Mouse (Mus musculus): ENCODE data around the gene Hist1h4i. TPM values are rescaled to one million over a fixed set of nuclear protein-coding genes. Genes with fewer than 3 reads are reported as not detected.

Hist1h4i gene
- polyA plus RNA-seq, 1 experiment = 20.0 TPM

- DNase-seq (ENCODE audit: low read depth) = peak; percentile 89
- TF ChIP-seq CTCF (IDR thresholded peaks at IDR 0.05; ENCODE audit: borderline replicate concordance, extremely low read depth, insufficient read depth, insufficient read length) (0 out of 2 replicates have a peak, but pooled peaks have one; percentile 12), POLR2A (IDR thresholded peaks at IDR 0.05; ENCODE audit: borderline replicate concordance, extremely low read depth, insufficient read depth, insufficient read length, poor library complexity, severe bottlenecking) (no peak)
Observed at GRCm38 (mm10) chr13:22043503-22044431, 2.6 kb upstream of the Hist1h4i start.

DNA sequence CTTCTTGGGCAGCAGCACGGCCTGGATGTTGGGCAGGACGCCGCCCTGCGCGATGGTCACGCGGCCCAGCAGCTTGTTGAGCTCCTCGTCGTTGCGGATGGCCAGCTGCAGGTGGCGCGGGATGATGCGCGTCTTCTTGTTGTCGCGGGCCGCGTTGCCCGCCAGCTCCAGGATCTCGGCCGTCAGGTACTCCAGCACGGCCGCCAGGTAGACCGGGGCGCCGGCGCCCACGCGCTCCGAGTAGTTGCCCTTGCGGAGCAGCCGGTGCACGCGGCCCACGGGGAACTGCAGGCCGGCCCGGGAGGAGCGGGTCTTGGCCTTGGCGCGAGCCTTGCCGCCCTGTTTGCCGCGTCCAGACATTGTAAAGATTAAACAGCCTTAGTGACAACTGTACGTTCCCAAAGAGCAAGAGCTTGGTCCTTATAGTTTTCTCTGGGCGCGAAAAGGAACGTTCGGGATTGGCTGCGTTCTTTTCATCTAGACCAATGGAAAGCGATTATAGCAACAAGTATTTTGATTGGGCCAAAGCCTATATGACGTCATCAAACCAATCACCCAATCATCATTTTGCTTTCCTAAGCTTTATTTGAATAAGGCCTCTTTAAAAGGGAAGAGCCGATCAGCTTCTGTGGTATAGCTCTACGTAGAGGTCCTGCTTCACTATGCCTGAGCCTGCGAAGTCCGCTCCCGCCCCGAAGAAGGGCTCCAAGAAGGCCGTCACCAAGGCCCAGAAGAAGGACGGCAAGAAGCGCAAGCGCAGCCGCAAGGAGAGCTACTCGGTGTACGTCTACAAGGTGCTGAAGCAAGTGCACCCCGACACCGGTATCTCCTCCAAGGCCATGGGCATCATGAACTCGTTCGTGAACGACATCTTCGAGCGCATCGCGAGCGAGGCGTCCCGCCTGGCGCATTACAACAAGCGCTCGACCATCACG lies 1.7 kb upstream of the Hist1h4i start, which contains the start of the genes Hist1h2ag and Hist1h2bj:
Gene Hist1h2ag (minus strand): TSS at position 377 of the 935 bp plus-strand sequence.
Gene Hist1h2bj (plus strand): TSS at position 647 of the 935 bp plus-strand sequence.
- DNase-seq (ENCODE audit: low read depth) = peak; percentile 100
- peak; percentile 43; the same call in 1 of the 2 replicates for TF ChIP-seq POLR2A (IDR thresholded peaks at IDR 0.05; ENCODE audit: borderline replicate concordance, extremely low read depth, insufficient read depth, insufficient read length, poor library complexity, severe bottlenecking)

- DNase-seq (ENCODE audit: low read depth) = peak; percentile 67
Observed at GRCm38 (mm10) chr13:22041651-22042567, 747 bp upstream of the Hist1h4i start.

GRCm38 (mm10) chr13:22040464-22041141 lies 559 bp downstream of the Hist1h4i start:
- DNase-seq (ENCODE audit: low read depth) = peak; percentile 58
- TF ChIP-seq POLR2A (IDR thresholded peaks at IDR 0.05; ENCODE audit: borderline replicate concordance, extremely low read depth, insufficient read depth, insufficient read length, poor library complexity, severe bottlenecking) = no peak
- no peak for TF ChIP-seq CTCF (IDR thresholded peaks at IDR 0.05; ENCODE audit: borderline replicate concordance, extremely low read depth, insufficient read depth, insufficient read length)

More at GRCm38 (mm10) chr13:22041651-22042567, 747 bp upstream of the Hist1h4i start:
- TF ChIP-seq POLR2A (IDR thresholded peaks at IDR 0.05; ENCODE audit: borderline replicate concordance, extremely low read depth, insufficient read depth, insufficient read length, poor library complexity, severe bottlenecking) (no peak), CTCF (IDR thresholded peaks at IDR 0.05; ENCODE audit: borderline replicate concordance, extremely low read depth, insufficient read depth, insufficient read length) (no peak)

- DNase-seq (ENCODE audit: low read depth) = no peak
- TF ChIP-seq POLR2A (IDR thresholded peaks at IDR 0.05; ENCODE audit: borderline replicate concordance, extremely low read depth, insufficient read depth, insufficient read length, poor library complexity, severe bottlenecking) (no peak), CTCF (IDR thresholded peaks at IDR 0.05; ENCODE audit: borderline replicate concordance, extremely low read depth, insufficient read depth, insufficient read length) (no peak)
Observed at GRCm38 (mm10) chr13:22039951-22040463, 1.2 kb downstream of the Hist1h4i start.

DNA sequence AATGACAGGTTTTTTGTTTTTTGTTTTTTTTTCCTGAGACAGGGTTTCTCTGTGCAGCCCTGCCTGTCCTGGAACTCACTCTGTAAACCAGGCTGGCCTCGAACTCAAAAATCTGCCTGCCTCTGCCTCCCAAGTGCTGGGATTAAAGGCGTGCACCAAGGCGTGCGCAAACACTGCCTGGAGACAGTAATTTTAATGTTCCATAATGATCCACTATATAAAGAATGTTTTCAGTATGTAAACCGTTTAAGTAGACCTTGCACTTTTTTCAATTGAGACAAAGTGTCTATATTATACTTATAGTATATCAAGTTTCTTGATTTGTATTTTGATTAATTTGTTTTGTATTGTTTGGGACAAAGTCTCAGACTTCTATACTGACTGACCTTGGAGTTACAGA lies 1.8 kb downstream of the Hist1h4i start:
- TF ChIP-seq CTCF (IDR thresholded peaks at IDR 0.05; ENCODE audit: borderline replicate concordance, extremely low read depth, insufficient read depth, insufficient read length) = no peak
- no peak for TF ChIP-seq POLR2A (IDR thresholded peaks at IDR 0.05; ENCODE audit: borderline replicate concordance, extremely low read depth, insufficient read depth, insufficient read length, poor library complexity, severe bottlenecking)
- no peak for DNase-seq (ENCODE audit: low read depth)

- DNase-seq (ENCODE audit: low read depth) = no peak
- TF ChIP-seq CTCF (IDR thresholded peaks at IDR 0.05; ENCODE audit: borderline replicate concordance, extremely low read depth, insufficient read depth, insufficient read length) = no peak
- TF ChIP-seq POLR2A (IDR thresholded peaks at IDR 0.05; ENCODE audit: borderline replicate concordance, extremely low read depth, insufficient read depth, insufficient read length, poor library complexity, severe bottlenecking) = no peak
Observed at GRCm38 (mm10) chr13:22037415-22037814, 3.7 kb downstream of the Hist1h4i start.

- DNase-seq (ENCODE audit: low read depth) = no peak
Observed at GRCm38 (mm10) chr13:22036986-22037385, 4.2 kb downstream of the Hist1h4i start.

DNA sequence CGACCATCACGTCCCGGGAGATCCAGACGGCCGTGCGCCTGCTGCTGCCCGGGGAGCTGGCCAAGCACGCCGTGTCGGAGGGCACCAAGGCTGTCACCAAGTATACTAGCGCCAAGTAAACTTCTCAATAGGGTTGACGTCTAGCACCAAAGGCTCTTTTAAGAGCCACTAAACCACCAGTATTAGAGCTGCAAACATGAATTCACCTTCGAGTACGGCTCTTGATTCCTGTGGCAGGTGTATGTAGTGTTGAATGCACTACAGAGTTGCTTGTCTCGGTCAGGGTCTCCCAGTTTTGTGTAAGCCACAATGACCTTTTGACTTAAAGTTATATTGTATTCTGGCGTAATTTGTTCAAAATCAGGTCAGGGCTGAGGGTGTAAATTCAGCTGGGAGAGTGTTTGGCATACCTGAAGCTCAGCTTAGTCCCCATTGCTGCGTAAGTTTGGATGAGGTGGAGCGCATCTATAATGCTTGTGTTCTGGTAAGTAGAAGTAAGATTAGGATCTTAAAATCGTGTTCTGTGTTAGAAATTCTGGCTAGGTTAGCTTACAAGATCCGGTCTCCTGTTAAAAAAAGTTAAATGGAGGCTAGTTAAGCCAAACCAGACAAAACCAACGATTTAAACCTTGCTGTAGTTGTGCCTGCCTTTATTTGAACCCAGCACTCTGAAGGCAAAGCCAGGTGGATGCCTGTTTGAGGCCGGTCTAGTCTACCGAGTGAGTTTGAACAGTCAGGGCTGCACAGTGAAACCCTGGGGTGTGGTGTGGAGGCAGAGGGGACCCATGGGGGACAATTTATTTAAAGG lies 4.8 kb downstream of the Hist1h4i start:
- TF ChIP-seq POLR2A (IDR thresholded peaks at IDR 0.05; ENCODE audit: borderline replicate concordance, extremely low read depth, insufficient read depth, insufficient read length, poor library complexity, severe bottlenecking) (no peak), CTCF (IDR thresholded peaks at IDR 0.05; ENCODE audit: borderline replicate concordance, extremely low read depth, insufficient read depth, insufficient read length) (no peak)
- DNase-seq (ENCODE audit: low read depth) = peak; percentile 59

More at GRCm38 (mm10) chr13:22036986-22037385, 4.2 kb downstream of the Hist1h4i start:
- TF ChIP-seq POLR2A (IDR thresholded peaks at IDR 0.05; ENCODE audit: borderline replicate concordance, extremely low read depth, insufficient read depth, insufficient read length, poor library complexity, severe bottlenecking) = no peak
- TF ChIP-seq CTCF (IDR thresholded peaks at IDR 0.05; ENCODE audit: borderline replicate concordance, extremely low read depth, insufficient read depth, insufficient read length) = no peak

- DNase-seq (ENCODE audit: low read depth) = peak; percentile 99
Observed at GRCm38 (mm10) chr13:22035267-22036148, 5.7 kb downstream of the Hist1h4i start, which contains the start of the genes Hist1h2ah and Hist1h2bk. TSS of gene Hist1h2ah (minus strand) at chr13:22035568. TSS of gene Hist1h2bk (plus strand) at chr13:22035870.

All from brain, embryonic 14.5 days (tissue).